ENCODE assay signal across 13 mouse cellular contexts in the genomic region with DNA sequence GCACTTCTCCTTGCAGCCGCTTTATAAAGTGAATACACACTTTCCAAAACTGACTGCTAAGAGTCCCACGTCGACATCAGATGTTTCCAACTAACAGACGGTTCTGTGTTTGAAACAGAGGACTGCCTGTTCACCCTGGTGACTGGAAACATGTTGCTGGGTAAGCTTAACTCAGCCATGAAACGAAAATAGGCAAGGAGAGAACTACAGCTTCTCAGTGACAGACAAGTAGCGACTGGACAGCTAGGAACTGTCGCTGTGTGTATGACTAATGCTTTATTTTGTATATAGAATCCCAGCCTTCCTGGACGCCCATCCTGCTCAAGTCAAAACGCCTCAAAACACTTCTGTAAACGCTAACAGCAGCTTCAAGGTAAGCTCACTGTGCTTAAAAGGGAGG. TPM values are rescaled to one million over a fixed set of nuclear protein-coding genes. Genes with fewer than 3 reads are reported as not detected.
DNase-seq lines count a peak whose midpoint lies in the region; ATAC-seq and TF ChIP-seq lines count a peak whose summit lies in the region.
"Had no signal": no experiment of that assay in that cellular context is flagged by ENCODE, and none has a peak within 500 bp of the region (broad histone marks: within the 10 kb centered on the region; RNA-seq: fewer than 3 reads in every experiment).

No protein-coding gene starts in this region.

- H3K4me2 ChIP-seq in heart, embryonic 11.5 days, result peak overlapping the region; percentile 47
- H3K4me2 ChIP-seq in midbrain, embryonic 15.5 days, result no peak overlapping the region
- H3K4me2 ChIP-seq in midbrain, embryonic 13.5 days (replicated peaks), result no peak overlapping the region
- H3K4me2 ChIP-seq in hindbrain, embryonic 15.5 days, result no peak overlapping the region

- no peak for ATAC-seq in heart, embryonic 11.5 days (replicated peaks; ENCODE audit: insufficient number of reproducible peaks, low FRiP score, low TSS enrichment)
- no peak for ATAC-seq in midbrain, embryonic 15.5 days (replicated peaks)
- ATAC-seq in midbrain, embryonic 13.5 days, result no peak
- ATAC-seq in hindbrain, embryonic 15.5 days (ENCODE audit: low FRiP score, low read depth), result 0 out of 2 replicates have a peak, but pooled peaks have one; percentile 69

- H3K4me3 ChIP-seq in heart, embryonic 11.5 days (ENCODE audit: low read depth, low read length), result no peak overlapping the region
- no peak overlapping the region for H3K4me3 ChIP-seq in heart, embryonic 10.5 days
- no peak overlapping the region for H3K4me3 ChIP-seq in midbrain, embryonic 15.5 days
- H3K4me3 ChIP-seq in midbrain, embryonic 13.5 days (replicated peaks), result no peak overlapping the region
- H3K4me3 ChIP-seq in hindbrain, embryonic 15.5 days, result no peak overlapping the region
- H3K4me3 ChIP-seq in left cerebral cortex, adult 2 months, result no peak overlapping the region

- no peak overlapping the region for H3K9ac ChIP-seq in heart, embryonic 11.5 days (ENCODE audit: low read depth, low read length)
- no peak overlapping the region for H3K9ac ChIP-seq in midbrain, embryonic 15.5 days
- H3K9ac ChIP-seq in midbrain, embryonic 13.5 days (replicated peaks), result no peak overlapping the region
- no peak overlapping the region for H3K9ac ChIP-seq in hindbrain, embryonic 15.5 days
- H3K9ac ChIP-seq: liver, embryonic 14.5 days had no signal

- H3K9me3 ChIP-seq in heart, embryonic 11.5 days (replicated peaks; ENCODE audit: control insufficient read depth, low read length), result no peaks in the 10 kb centered on the region
- H3K9me3 ChIP-seq in heart, embryonic 10.5 days, result no peaks in the 10 kb centered on the region
- no peaks in the 10 kb centered on the region for H3K9me3 ChIP-seq in midbrain, embryonic 15.5 days
- peaks cover 3% of the 10 kb centered on the region for H3K9me3 ChIP-seq in midbrain, embryonic 13.5 days
- no peaks in the 10 kb centered on the region for H3K9me3 ChIP-seq in hindbrain, embryonic 15.5 days

- no peak for TF ChIP-seq CTCF in left cerebral cortex, adult 2 months (IDR thresholded peaks at IDR 0.05)

- H3K27ac ChIP-seq in heart, embryonic 11.5 days (ENCODE audit: low read depth, low read length), result peak overlapping the region; percentile 32; the same call in 1 of the 2 replicates
- no peak overlapping the region for H3K27ac ChIP-seq in heart, embryonic 10.5 days
- 0 out of 2 replicates have a peak overlapping the region, but pooled peaks have one; percentile 28 for H3K27ac ChIP-seq in midbrain, embryonic 15.5 days
- H3K27ac ChIP-seq in midbrain, embryonic 13.5 days, result no peak overlapping the region
- H3K27ac ChIP-seq in hindbrain, embryonic 15.5 days (replicated peaks), result peak overlapping the region; percentile 74
- H3K27ac ChIP-seq in left cerebral cortex, adult 2 months, result no peak overlapping the region
- H3K27ac ChIP-seq: liver, embryonic 14.5 days; macrophage had no signal

- DNase-seq in heart, embryonic 10.5 days (ENCODE audit: low spot score), result no peak
- no peak for DNase-seq in left cerebral cortex, adult 2 months (ENCODE audit: extremely low spot score in 1 of 2, low spot score in 2 of 2)
- DNase-seq in gastrocnemius, postnatal 25 days, result no peak
- no peak for DNase-seq in spleen, postnatal 14 days (ENCODE audit: low spot score in 2 of 2)
- DNase-seq: heart, adult 18-20 months; right cerebral cortex, postnatal 25 days had no signal

- H3K36me3 ChIP-seq in heart, embryonic 11.5 days (ENCODE audit: control insufficient read depth, insufficient read depth, low read length), result no peaks in the 10 kb centered on the region
- 0 out of 2 replicates have a peak, but pooled peaks cover 3% of the 10 kb centered on the region for H3K36me3 ChIP-seq in heart, embryonic 10.5 days
- no peaks in the 10 kb centered on the region for H3K36me3 ChIP-seq in midbrain, embryonic 15.5 days (replicated peaks)
- peaks cover 15% of the 10 kb centered on the region for H3K36me3 ChIP-seq in midbrain, embryonic 13.5 days
- no peaks in the 10 kb centered on the region for H3K36me3 ChIP-seq in hindbrain, embryonic 15.5 days

- H3K4me1 ChIP-seq in heart, embryonic 11.5 days (ENCODE audit: control insufficient read depth, insufficient read depth, low read length), result no peaks in the 10 kb centered on the region
- peaks cover 5% of the 10 kb centered on the region; the same call in 1 of the 2 replicates for H3K4me1 ChIP-seq in heart, embryonic 10.5 days
- H3K4me1 ChIP-seq in midbrain, embryonic 15.5 days, result peaks cover 7% of the 10 kb centered on the region; the same call in 1 of the 2 replicates
- H3K4me1 ChIP-seq in midbrain, embryonic 13.5 days (replicated peaks), result peaks cover 18% of the 10 kb centered on the region
- H3K4me1 ChIP-seq in hindbrain, embryonic 15.5 days (replicated peaks), result 0 out of 2 replicates have a peak, but pooled peaks cover 4% of the 10 kb centered on the region

- no peaks in the 10 kb centered on the region for H3K27me3 ChIP-seq in heart, embryonic 11.5 days (ENCODE audit: control insufficient read depth, insufficient read depth, low read length)
- no peaks in the 10 kb centered on the region for H3K27me3 ChIP-seq in heart, embryonic 10.5 days (ENCODE audit: insufficient read depth, poor library complexity, severe bottlenecking)
- H3K27me3 ChIP-seq in midbrain, embryonic 15.5 days (replicated peaks), result no peaks in the 10 kb centered on the region
- H3K27me3 ChIP-seq in midbrain, embryonic 13.5 days, result no peaks in the 10 kb centered on the region
- H3K27me3 ChIP-seq in hindbrain, embryonic 15.5 days, result no peaks in the 10 kb centered on the region

- intact Hi-C loops in left cerebral cortex, adult 2 months (cut with DNase I), result no loop called here

- WGBS in heart, embryonic 11.5 days (ENCODE audit: insufficient replicate concordance), result 62% methylated on average over 10 of the region's 10 CpGs
- 72% methylated on average over 10 of the region's 10 CpGs for WGBS in heart, embryonic 10.5 days
- 79% methylated on average over 10 of the region's 10 CpGs for WGBS in midbrain, embryonic 15.5 days
- WGBS in midbrain, embryonic 13.5 days, result 86% methylated on average over 10 of the region's 10 CpGs
- 56% methylated on average over 10 of the region's 10 CpGs for WGBS in hindbrain, embryonic 15.5 days

RNA-seq across cellular contexts. Expression of a gene that starts 21.3 kb away (rescaled TPM):
- polyA plus RNA-seq in heart, embryonic 11.5 days (2014; fragmentation: Nextera tagmentation; extraction: Ambion mirVana), result 6.5 TPM in 2 replicates
- 4.9 and 5.0 TPM in 2 replicates for polyA plus RNA-seq in heart, embryonic 10.5 days (2016; fragmentation: Nextera tagmentation; extraction: Ambion mirVana)
- polyA plus RNA-seq in midbrain, embryonic 15.5 days (2015; fragmentation: Nextera tagmentation; extraction: Ambion mirVana), result 50.3 and 50.9 TPM in 2 replicates
- 63.1 and 64.4 TPM in 2 replicates for polyA plus RNA-seq in midbrain, embryonic 13.5 days (2015; fragmentation: Nextera tagmentation; extraction: Ambion mirVana)
- 42.8 and 47.5 TPM in 2 replicates for polyA plus RNA-seq in hindbrain, embryonic 15.5 days (2015; fragmentation: Nextera tagmentation; extraction: Ambion mirVana)
- 100 to 1,000 TPM; 138 to 144 TPM for total RNA-seq in left cerebral cortex, adult 2 months (2021)
- 10 to 100 TPM in 1 of 2 experiments, 1 to 10 TPM in 1; 9.5 to 14.9 TPM for total RNA-seq in gastrocnemius, postnatal 25 days (2021)
- total RNA-seq: neutrophil, adult 5-6 weeks had no signal
- polyA plus RNA-seq: macrophage had no signal

Comparison
In these comparisons a context has a peak if more than half of its experiments do, and no peak if none do; other contexts are left out.
1. H3K27ac ChIP-seq: peak in heart, embryonic 11.5 days (single experiment), midbrain, embryonic 15.5 days (single experiment) and hindbrain, embryonic 15.5 days (single experiment); none in heart, embryonic 10.5 days (single experiment), midbrain, embryonic 13.5 days (single experiment) and left cerebral cortex, adult 2 months (single experiment).